Mouse (Mus musculus): ENCODE results near the gene Mtch1.
"Not testable (repeated sequence)": the region's sequence is repeated elsewhere in the genome, so short reads cannot be mapped to it uniquely, and the experiment has no call there.

DNA sequence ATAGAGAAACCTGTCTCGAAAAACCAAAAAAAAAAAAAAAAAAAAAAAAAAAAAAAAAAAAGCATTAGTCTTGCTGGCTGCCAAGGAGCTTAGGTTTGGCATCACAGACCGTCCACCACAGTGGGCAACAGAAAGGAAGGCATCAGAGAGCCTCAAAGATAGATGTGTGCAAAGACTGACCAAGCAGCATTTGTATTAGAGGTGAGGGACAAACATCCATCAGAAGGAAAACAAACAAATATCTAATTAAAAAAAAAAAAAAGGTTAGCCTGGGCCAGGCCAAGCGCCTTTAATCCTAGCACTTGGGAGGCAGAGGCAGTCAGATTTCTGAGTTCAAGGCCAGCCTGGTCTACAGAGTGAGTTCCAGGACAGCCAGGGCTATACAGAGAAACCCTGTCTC lies 30.4 kb downstream of the Mtch1 start, which contains the start of gene Pi16:
- TF ChIP-seq USF1 (IDR thresholded peaks at IDR 0.05; ENCODE audit: low read depth, low read length); CTCF (IDR thresholded peaks at IDR 0.05 in 2 of 3, conservative IDR thresholded peaks at IDR 0.05 in 1 of 3; ENCODE audit: control insufficient read depth in 1 of 3, insufficient read depth in 1 of 3, low read depth in 2 of 3, low read length in 3 of 3, poor library complexity in 1 of 3, severe bottlenecking in 1 of 3); RCOR1 (IDR thresholded peaks at IDR 0.05; ENCODE audit: low read depth, low read length); ETS1 (IDR thresholded peaks at IDR 0.05; ENCODE audit: low read depth, low read length): not testable (repeated sequence)
